Mouse (Mus musculus) bone marrow macrophage, adult 2 months (primary cell): ENCODE data around the gene Foxk1. TPM values are rescaled to one million over a fixed set of nuclear protein-coding genes. Genes with fewer than 3 reads are reported as not detected.

Experiments used
- H3K27ac ChIP-seq: 2 replicates; pipeline ENCODE4 v1.5.1; 2012; ENCODE audit warnings: low read depth, low read length; ENCODE audit not compliant: insufficient read depth
- H3K4me1 ChIP-seq: 2 replicates; pipeline ENCODE4 v1.6.1; 2012; ENCODE audit warnings: low read length; ENCODE audit not compliant: control insufficient read depth, insufficient read depth
- H3K4me3 ChIP-seq: 2 replicates; pipeline ENCODE4 v1.5.1; 2012; ENCODE audit warnings: mild to moderate bottlenecking, low read length, moderate library complexity; ENCODE audit not compliant: insufficient read depth
- CTCF ChIP-seq: IDR thresholded peaks from 2 replicates; pipeline ENCODE4 v1.5.1; 2012; ENCODE audit warnings: low read depth, mild to moderate bottlenecking, low read length, moderate library complexity
- POLR2A ChIP-seq: IDR thresholded peaks from 2 replicates; pipeline ENCODE4 v1.6.1; 2012; ENCODE audit warnings: mild to moderate bottlenecking, low read depth, low read length, borderline replicate concordance
- polyA plus RNA-seq: library from polyadenylated mRNA; stranded (reverse); fragments of >200 nt; gene quantifications from 2 replicates; pipeline ENCODE4 v1.2.4, GENCODE M21; 2012; ENCODE audit not compliant: missing spikeins, insufficient read depth, insufficient read length

Gene Foxk1
- polyA plus RNA-seq, 1 experiment, result 18.2 TPM

GRCm38 (mm10) chr5:142456318-142456717 lies 55.0 kb downstream of the Foxk1 start:
- no peak for TF ChIP-seq CTCF
- TF ChIP-seq POLR2A, result no peak
- Histone ChIP-seq H3K27ac (no peak overlapping the region), H3K4me3 (no peak overlapping the region), H3K4me1 (peaks cover 38% of the 10 kb centered on the region)

- Histone ChIP-seq H3K4me1 (peaks cover 37% of the 10 kb centered on the region), H3K4me3 (no peak overlapping the region), H3K27ac (peak overlapping the region; percentile 52)
- TF ChIP-seq CTCF (no peak), POLR2A (no peak)
Measured at GRCm38 (mm10) chr5:142457345-142457744, 56.0 kb downstream of the Foxk1 start.

DNA sequence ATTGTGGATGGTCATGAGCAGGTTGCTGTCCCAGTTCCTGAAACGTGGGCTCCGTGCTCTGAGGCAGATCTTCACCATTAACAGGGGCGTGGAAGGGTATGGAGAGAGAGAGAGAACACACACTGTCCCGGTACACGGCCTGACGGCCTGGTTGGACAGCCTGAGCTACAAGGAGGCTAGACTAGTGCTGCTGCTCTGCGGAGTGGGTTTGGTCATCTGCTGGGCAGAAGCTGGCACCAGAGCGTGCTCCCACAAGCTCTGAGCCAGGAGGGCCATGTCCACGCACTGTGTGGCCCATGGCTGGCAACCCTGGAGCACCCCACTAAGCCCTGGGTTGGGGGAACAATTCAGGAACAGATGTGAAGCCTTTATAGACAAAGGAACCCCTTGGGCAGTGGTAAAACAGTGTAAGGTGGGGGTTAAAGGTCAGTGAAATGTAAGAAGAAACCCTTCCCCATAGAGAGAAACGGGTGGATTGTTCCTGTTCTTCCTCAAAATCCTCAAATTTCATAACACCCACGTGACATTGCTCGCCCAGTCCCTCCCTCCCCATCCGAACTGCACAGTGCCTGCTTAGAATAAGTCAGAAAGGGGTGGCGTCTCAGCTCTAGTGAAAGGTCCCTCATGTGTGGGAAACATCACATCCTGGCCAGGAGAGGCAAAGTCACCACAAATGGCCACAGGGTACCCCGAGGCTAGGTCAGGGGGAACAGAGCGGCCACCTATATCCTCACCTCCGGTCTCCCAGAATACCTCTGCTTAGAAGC lies 57.7 kb downstream of the Foxk1 start:
- Histone ChIP-seq H3K27ac (peak overlapping the region; percentile 93), H3K4me1 (peaks cover 47% of the 10 kb centered on the region)
- TF ChIP-seq CTCF, result no peak
- TF ChIP-seq POLR2A, result no peak

GRCm38 (mm10) chr5:142459834-142460233 lies 58.5 kb downstream of the Foxk1 start:
- peak overlapping the region; percentile 93 for H3K27ac ChIP-seq
- H3K4me1 ChIP-seq, result peaks cover 47% of the 10 kb centered on the region
- TF ChIP-seq POLR2A (no peak), CTCF (no peak)
- no peak overlapping the region for H3K4me3 ChIP-seq

More for the DNA sequence above, 57.7 kb downstream of the Foxk1 start:
- no peak overlapping the region for H3K4me3 ChIP-seq

DNA sequence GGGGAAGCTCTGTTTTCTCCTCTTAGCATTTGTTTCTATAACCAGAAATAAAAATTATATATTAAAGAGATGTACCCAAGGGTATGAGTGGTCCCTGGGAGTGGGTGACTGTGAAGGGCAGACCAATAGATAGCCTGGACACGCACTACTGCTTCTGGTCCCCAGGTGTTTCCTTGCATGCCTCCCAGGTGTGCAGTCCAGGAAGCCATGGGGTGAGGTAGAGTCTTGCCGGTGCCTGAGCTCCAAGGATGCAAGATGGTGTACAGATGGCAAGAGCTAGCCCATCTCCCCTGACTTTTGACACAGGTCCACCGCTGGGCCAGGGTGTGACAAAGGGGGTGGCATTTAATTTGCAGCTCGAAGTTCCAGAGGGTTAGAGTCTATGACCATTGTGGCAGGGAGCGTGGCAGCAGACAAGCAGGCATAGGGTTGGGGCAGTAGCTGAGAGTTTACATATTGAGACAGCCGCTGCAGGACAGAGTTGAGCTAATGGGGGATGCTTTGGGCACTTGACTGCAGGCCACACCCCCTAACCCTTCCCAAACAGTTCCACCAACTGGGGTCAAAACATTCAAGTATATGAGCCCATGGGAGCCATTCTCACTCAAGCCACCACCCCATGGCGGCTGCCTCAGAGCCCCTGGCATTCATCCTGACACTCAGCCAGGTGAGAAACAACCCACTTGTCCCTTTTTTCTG lies 60.8 kb downstream of the Foxk1 start:
- Histone ChIP-seq H3K4me1 (peaks cover 50% of the 10 kb centered on the region), H3K27ac (no peak overlapping the region), H3K4me3 (no peak overlapping the region)
- no peak for TF ChIP-seq POLR2A
- no peak for TF ChIP-seq CTCF

GRCm38 (mm10) chr5:142462641-142462948 lies 61.3 kb downstream of the Foxk1 start:
- TF ChIP-seq POLR2A (no peak), CTCF (no peak)
- peaks cover 46% of the 10 kb centered on the region for H3K4me1 ChIP-seq
- H3K4me3 ChIP-seq, result no peak overlapping the region
- H3K27ac ChIP-seq, result no peak overlapping the region

DNA sequence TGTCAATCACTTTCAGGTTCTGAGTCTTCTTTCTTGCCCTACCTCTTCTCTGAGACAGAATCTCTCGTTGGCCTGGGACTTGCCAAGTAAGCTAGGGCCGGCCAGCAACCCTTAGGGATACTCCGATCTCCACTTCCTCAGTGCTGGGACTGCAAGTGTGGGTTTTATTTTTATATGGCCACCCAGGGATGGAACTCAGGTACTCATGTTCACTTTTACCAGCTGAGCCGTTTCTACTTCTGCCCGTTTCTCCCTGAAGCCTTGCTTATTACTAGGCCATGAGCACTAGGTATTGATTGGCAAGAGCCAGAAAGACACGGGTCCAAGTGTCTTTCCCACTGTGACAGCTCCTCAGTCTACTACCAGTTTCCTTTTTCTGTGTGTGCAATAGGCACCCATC lies 61.7 kb downstream of the Foxk1 start:
- peaks cover 42% of the 10 kb centered on the region for H3K4me1 ChIP-seq
- H3K27ac ChIP-seq, result peak overlapping the region; percentile 79
- no peak overlapping the region for H3K4me3 ChIP-seq
- TF ChIP-seq CTCF, result no peak
- TF ChIP-seq POLR2A, result no peak

DNA sequence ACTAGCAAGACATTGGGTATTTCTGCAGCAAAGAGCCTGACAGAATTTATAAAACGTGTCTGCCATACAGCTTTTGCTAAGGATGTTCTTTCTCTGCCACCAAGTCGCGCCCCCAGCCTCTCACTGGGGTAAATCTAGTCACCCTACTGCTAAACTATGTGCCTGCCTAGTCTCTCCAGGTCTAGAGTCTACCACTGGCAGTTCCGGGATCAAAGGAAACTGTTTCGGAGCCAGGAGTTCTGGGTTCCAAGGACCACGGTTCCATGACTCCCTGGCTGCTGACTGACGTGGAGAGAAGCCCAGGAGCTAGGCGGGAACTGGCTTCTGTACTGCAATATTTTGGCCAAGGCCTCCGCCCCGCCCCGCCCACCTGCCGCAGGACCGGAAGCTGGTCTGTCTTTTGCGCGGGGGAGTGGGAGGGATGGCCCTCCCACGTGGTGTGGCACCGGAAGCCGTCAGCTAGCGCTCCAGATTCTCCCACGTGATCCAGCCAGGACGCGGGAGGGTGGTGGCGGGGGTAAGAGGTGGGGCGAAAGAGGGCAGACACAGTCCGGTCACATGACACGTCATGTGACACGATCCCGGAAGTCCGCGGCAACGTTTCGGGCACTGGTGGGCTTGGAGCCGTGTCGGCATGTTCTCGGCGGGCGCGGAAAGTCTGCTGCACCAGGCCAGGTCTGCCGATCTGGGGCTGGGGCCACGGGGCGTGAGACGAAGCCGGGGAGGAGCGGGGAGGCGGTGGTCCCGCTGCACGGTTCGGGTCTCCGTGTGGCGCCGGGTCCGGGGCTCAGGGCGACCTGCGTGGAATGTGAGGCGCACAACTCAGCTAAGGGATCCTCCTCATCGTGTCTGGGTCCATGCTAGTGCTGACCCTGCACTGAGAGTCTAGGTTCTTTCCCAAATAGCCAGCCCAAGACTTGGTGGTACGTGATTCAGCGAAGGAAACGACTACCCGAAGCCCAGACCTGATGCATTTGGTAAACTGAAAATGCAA lies 62.5 kb downstream of the Foxk1 start, which contains the start of gene Ap5z1:
Gene Ap5z1 (plus strand): TSS at position 484 of the 994 bp plus-strand sequence.
- TF ChIP-seq CTCF, result no peak
- Histone ChIP-seq H3K27ac (peak within 1 kb of the TSS; percentile 81), H3K4me1 (peaks cover 35% of the 10 kb centered on the region), H3K4me3 (peak within 1 kb of the TSS; percentile 96)

- Histone ChIP-seq H3K4me3 (no peak overlapping the region), H3K4me1 (peaks cover 9% of the 10 kb centered on the region), H3K27ac (no peak overlapping the region)
- TF ChIP-seq CTCF, result no peak
- no peak for TF ChIP-seq POLR2A
Measured at GRCm38 (mm10) chr5:142468375-142468774, 67.1 kb downstream of the Foxk1 start.

GRCm38 (mm10) chr5:142469796-142470195 lies 68.5 kb downstream of the Foxk1 start:
- TF ChIP-seq CTCF, result no peak
- TF ChIP-seq POLR2A, result no peak
- Histone ChIP-seq H3K27ac (no peak overlapping the region), H3K4me1 (peaks cover 14% of the 10 kb centered on the region), H3K4me3 (no peak overlapping the region)
